Mouse (Mus musculus) embryonic facial prominence, embryonic 13.5 days (tissue): ENCODE results near the gene Bbs2. TPM values are rescaled to one million over a fixed set of nuclear protein-coding genes. Genes with fewer than 3 reads are reported as not detected.
"Not testable (repeated sequence)": the region's sequence is repeated elsewhere in the genome, so short reads cannot be mapped to it uniquely, and the experiment has no call there.

ENCODE experiments used
- ATAC-seq: fragments of 200-750 bp; cut with Nextera tagmentation; 2 replicates; pipeline ENCODE4 v1.8.0; 2017; ENCODE audit warnings: low read depth; ENCODE audit not compliant: insufficient number of reproducible peaks, insufficient read depth, low FRiP score, low TSS enrichment
- H3K27ac ChIP-seq: fragments of 300-500 bp; sonication (generic); 2 replicates; pipeline ENCODE4 v1.5.1; 2015; ENCODE audit warnings: moderate library complexity, mild to moderate bottlenecking, inconsistent platforms
- H3K27me3 ChIP-seq: fragments of 300-500 bp; sonication (generic); 2 replicates; pipeline ENCODE4 v1.6.1; 2015; ENCODE audit warnings: mild to moderate bottlenecking, inconsistent platforms
- H3K36me3 ChIP-seq: fragments of 300-500 bp; sonication (generic); 2 replicates; pipeline ENCODE4 v1.6.1; 2015; ENCODE audit warnings: mild to moderate bottlenecking, inconsistent platforms
- H3K4me1 ChIP-seq: fragments of 300-500 bp; sonication (generic); 2 replicates; pipeline ENCODE4 v1.6.1; 2015; ENCODE audit warnings: inconsistent platforms
- H3K4me2 ChIP-seq: fragments of 300-500 bp; sonication (generic); 2 replicates; pipeline ENCODE4 v1.6.1; 2015; ENCODE audit warnings: moderate library complexity, mild to moderate bottlenecking, inconsistent platforms
- H3K4me3 ChIP-seq: fragments of 300-500 bp; sonication (generic); 2 replicates; pipeline ENCODE4 v1.5.1; 2015; ENCODE audit warnings: mild to moderate bottlenecking, inconsistent platforms
- H3K9ac ChIP-seq: fragments of 300-500 bp; sonication (generic); 2 replicates; pipeline ENCODE4 v1.6.1; 2015; ENCODE audit warnings: mild to moderate bottlenecking, inconsistent platforms
- H3K9me3 ChIP-seq: fragments of 300-500 bp; sonication (generic); 2 replicates; pipeline ENCODE4 v1.6.1; 2016; ENCODE audit warnings: inconsistent platforms
- WGBS: fragments of 180-500 bp; shearing (Covaris S2); methylation state at CpG from one replicate; pipeline ENCODE4 v1.1.7; 2015; ENCODE audit warnings: mixed read lengths; 5-methylcytosine and 5-hydroxymethylcytosine counted together
- polyA plus RNA-seq: library from polyadenylated mRNA; unstranded; fragments of >200 nt; fragmentation: Nextera tagmentation; extraction: Ambion mirVana; gene quantifications from 2 replicates; pipeline ENCODE4 v1.2.1, GENCODE M21; 2015

Bbs2 gene
- polyA plus RNA-seq, 1 experiment from 2014 or later = 16.0 TPM

- Histone ChIP-seq H3K27ac (peak within 1 kb of the TSS; percentile 84), H3K4me3 (peak within 1 kb of the TSS; percentile 70), H3K4me2 (peak within 1 kb of the TSS; percentile 82), H3K9me3 (no peaks in the 10 kb centered on the region), H3K36me3 (peaks cover 3% of the 10 kb centered on the region; the same call in 1 of the 2 replicates), H3K4me1 (peaks cover 24% of the 10 kb centered on the region), H3K9ac (peak within 1 kb of the TSS; percentile 79), H3K27me3 (no peaks in the 10 kb centered on the region)
- WGBS = under 1% methylated on average over 41 of the region's 41 CpGs
- peak; percentile 96 for ATAC-seq
Observed at GRCm38 (mm10) chr8:94036944-94037524, 61.7 kb downstream of the Bbs2 start, which contains the start of the genes Nudt21 and Ogfod1. Gene Nudt21 (minus strand): TSS chr8:94037031. Gene Ogfod1 (plus strand): TSS chr8:94037198.

GRCm38 (mm10) chr8:94036541-94036940, 62.2 kb downstream of the Bbs2 start:
- Histone ChIP-seq H3K27ac (peak overlapping the region; percentile 84), H3K4me1 (peaks cover 24% of the 10 kb centered on the region), H3K9ac (peak overlapping the region; percentile 79), H3K4me2 (peak overlapping the region; percentile 82), H3K4me3 (peak overlapping the region; percentile 70)
- not testable (repeated sequence) for H3K9me3 ChIP-seq, H3K36me3 ChIP-seq, H3K27me3 ChIP-seq
- under 1% methylated on average over 27 of the region's 32 CpGs for WGBS
- peak; percentile 85 for ATAC-seq

- no peak for ATAC-seq
- H3K9ac ChIP-seq = peak overlapping the region; percentile 58
- peaks cover 13% of the 10 kb centered on the region for H3K36me3 ChIP-seq
- peaks cover 24% of the 10 kb centered on the region for H3K4me1 ChIP-seq
- peak overlapping the region; percentile 70 for H3K4me3 ChIP-seq
- H3K4me2 ChIP-seq = peak overlapping the region; percentile 82
- H3K27ac ChIP-seq = no peak overlapping the region
- WGBS = 51% methylated on average over 5 of the region's 5 CpGs
- no peaks in the 10 kb centered on the region for H3K9me3 ChIP-seq
- no peaks in the 10 kb centered on the region for H3K27me3 ChIP-seq
Observed at GRCm38 (mm10) chr8:94035200-94035599, 63.5 kb downstream of the Bbs2 start.

GRCm38 (mm10) chr8:94033601-94034000, 65.1 kb downstream of the Bbs2 start:
- Histone ChIP-seq H3K9me3 (no peaks in the 10 kb centered on the region), H3K4me1 (peaks cover 24% of the 10 kb centered on the region), H3K4me3 (no peak overlapping the region), H3K4me2 (no peak overlapping the region), H3K27ac (no peak overlapping the region), H3K27me3 (no peaks in the 10 kb centered on the region), H3K9ac (no peak overlapping the region; the same call in 1 of the 2 replicates), H3K36me3 (peaks cover 29% of the 10 kb centered on the region)
- 72% methylated on average over 3 of the region's 3 CpGs for WGBS
- ATAC-seq = no peak

GRCm38 (mm10) chr8:94029701-94030100, 69.0 kb downstream of the Bbs2 start:
- no peaks in the 10 kb centered on the region for H3K9me3 ChIP-seq
- H3K27ac ChIP-seq = no peak overlapping the region
- H3K4me2 ChIP-seq = no peak overlapping the region
- H3K36me3 ChIP-seq = peaks cover 67% of the 10 kb centered on the region
- no peak for ATAC-seq
- H3K9ac ChIP-seq = no peak overlapping the region
- H3K27me3 ChIP-seq = no peaks in the 10 kb centered on the region
- H3K4me1 ChIP-seq = peaks cover 5% of the 10 kb centered on the region
- no peak overlapping the region for H3K4me3 ChIP-seq
- 92% methylated on average over 9 of the region's 9 CpGs for whole genome bisulfite sequencing

- 94% methylated on average over 6 of the region's 6 CpGs for WGBS
- H3K27ac ChIP-seq = no peak overlapping the region
- peaks cover 84% of the 10 kb centered on the region for H3K36me3 ChIP-seq
Observed at GRCm38 (mm10) chr8:94023916-94024315, 74.8 kb downstream of the Bbs2 start.

More at GRCm38 (mm10) chr8:94023916-94024315, 74.8 kb downstream of the Bbs2 start:
- Histone ChIP-seq H3K4me3 (no peak overlapping the region), H3K9ac (no peak overlapping the region), H3K4me1 (no peaks in the 10 kb centered on the region), H3K27me3 (no peaks in the 10 kb centered on the region), H3K9me3 (no peaks in the 10 kb centered on the region), H3K4me2 (no peak overlapping the region)
- ATAC-seq = no peak

Other genes with a start within 250 kb of the Bbs2 start
- 40.1 and 42.4 TPM in 2 replicates for gene Amfr, start 86.1 kb downstream of the Bbs2 start, polyA plus RNA-seq
- 116 and 126 TPM in 2 replicates for gene Nudt21, start 61.9 kb downstream of the Bbs2 start, polyA plus RNA-seq
- 15.6 and 18.1 TPM in 2 replicates for gene Ogfod1, start 61.7 kb downstream of the Bbs2 start, polyA plus RNA-seq
- not detected in 2 replicates for gene Mt4, start 38.3 kb upstream of the Bbs2 start, polyA plus RNA-seq
- gene Mt3, start 53.7 kb upstream of the Bbs2 start, polyA plus RNA-seq = 0.58 and 1.1 TPM in 2 replicates
- 56.8 and 70.4 TPM in 2 replicates for gene Mt2, start 73.7 kb upstream of the Bbs2 start, polyA plus RNA-seq
- 133 and 170 TPM in 2 replicates for gene Mt1, start 80.2 kb upstream of the Bbs2 start, polyA plus RNA-seq
- gene Nup93, start 115.6 kb upstream of the Bbs2 start, polyA plus RNA-seq = 87.1 and 88.8 TPM in 2 replicates
- 0.14 TPM in 1 of 2 replicates, not detected in the other for gene Slc12a3, start 230.3 kb upstream of the Bbs2 start, polyA plus RNA-seq